Mouse (Mus musculus) limb, embryonic 10.5 days (tissue): ENCODE results near the gene Farsb. TPM values are rescaled to one million over a fixed set of nuclear protein-coding genes. Genes with fewer than 3 reads are reported as not detected.
"Not testable (repeated sequence)": the region's sequence is repeated elsewhere in the genome, so short reads cannot be mapped to it uniquely, and the experiment has no call there.

ENCODE experiments used
- DNase-seq: peaks from one replicate; pipeline ENCODE4 v3.0.0-alpha.2; 2017; ENCODE audit warnings: low spot score
- H3K27ac ChIP-seq: fragments of 300-500 bp; sonication (generic); 2 replicates; pipeline ENCODE4 v1.5.1; 2016; ENCODE audit warnings: mild to moderate bottlenecking
- H3K27me3 ChIP-seq: fragments of 300-500 bp; sonication (generic); 2 replicates; pipeline ENCODE4 v1.6.1; 2016; ENCODE audit warnings: low read depth, mild to moderate bottlenecking; ENCODE audit not compliant: poor library complexity, severe bottlenecking
- H3K36me3 ChIP-seq: fragments of 300-500 bp; sonication (generic); 2 replicates; pipeline ENCODE4 v1.6.1; 2016; ENCODE audit warnings: mild to moderate bottlenecking, moderate library complexity
- H3K4me1 ChIP-seq: fragments of 300-500 bp; sonication (generic); 2 replicates; pipeline ENCODE4 v1.6.1; 2016
- H3K4me3 ChIP-seq: fragments of 300-500 bp; sonication (generic); 2 replicates; pipeline ENCODE4 v1.5.1; 2016; ENCODE audit warnings: mild to moderate bottlenecking, moderate library complexity
- H3K9me3 ChIP-seq: fragments of 300-500 bp; sonication (generic); replicated peaks from 2 replicates; pipeline ENCODE4 v1.6.1; 2016; ENCODE audit warnings: mild to moderate bottlenecking
- WGBS: fragments of 180-500 bp; shearing (Covaris S2); methylation state at CpG from one replicate; pipeline ENCODE4 v1.1.7; 2016; 5-methylcytosine and 5-hydroxymethylcytosine counted together
- polyA plus RNA-seq: library from polyadenylated mRNA; unstranded; fragments of >200 nt; fragmentation: Nextera tagmentation; extraction: Ambion mirVana; gene quantifications from 2 replicates; pipeline ENCODE4 v1.2.1, GENCODE M21; 2016

The Farsb gene
- polyA plus RNA-seq, 1 experiment from 2014 or later: 154 TPM

GRCm38 (mm10) chr1:78512756-78513155 is 24.1 kb upstream of the Farsb start:
- H3K27me3 ChIP-seq: peaks cover 20% of the 10 kb centered on the region; the same call in 1 of the 2 replicates
- 82% methylated on average over 8 of the region's 8 CpGs for WGBS
- H3K36me3 ChIP-seq: no peaks in the 10 kb centered on the region
- H3K4me1 ChIP-seq: peaks cover 8% of the 10 kb centered on the region
- no peak overlapping the region for H3K4me3 ChIP-seq
- H3K27ac ChIP-seq: no peak overlapping the region
- no peaks in the 10 kb centered on the region for H3K9me3 ChIP-seq
- no peak for DNase-seq

DNA sequence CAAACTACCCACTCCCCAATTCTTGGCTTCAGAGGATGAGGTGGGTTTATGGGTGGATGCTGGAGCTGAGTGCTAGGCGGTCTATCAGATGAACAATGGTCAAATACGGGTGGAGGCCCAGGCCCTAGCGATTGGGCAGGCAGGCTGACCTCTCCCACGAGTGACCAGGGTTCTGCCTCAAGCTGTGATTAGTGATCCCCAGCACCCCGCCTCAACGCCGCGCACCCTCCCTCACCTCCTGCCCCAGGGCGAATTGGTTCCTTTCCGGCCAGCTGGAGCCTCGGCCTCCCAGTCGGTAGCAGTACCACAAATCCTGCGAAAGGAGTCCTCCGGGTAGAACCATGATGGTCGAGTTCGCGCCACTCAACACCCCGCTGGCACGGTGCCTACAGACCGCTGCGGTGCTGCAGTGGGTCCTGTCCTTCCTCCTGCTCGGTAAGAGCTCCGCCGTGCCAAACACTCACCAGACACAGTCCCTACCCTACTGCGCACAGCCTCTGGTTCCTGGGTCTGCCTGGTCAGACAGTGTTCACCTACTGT is 23.0 kb upstream of the Farsb start, which contains the start of gene BC035947:
Gene BC035947 (minus strand): TSS at position 538 of the 540 bp plus-strand sequence.
- Histone ChIP-seq H3K9me3 (no peaks in the 10 kb centered on the region), H3K4me1 (peaks cover 8% of the 10 kb centered on the region), H3K27me3 (peaks cover 20% of the 10 kb centered on the region; the same call in 1 of the 2 replicates), H3K4me3 (peak within 1 kb of the TSS; percentile 41), H3K27ac (peak within 1 kb of the TSS; percentile 47), H3K36me3 (no peaks in the 10 kb centered on the region)
- WGBS: 3% methylated on average over 25 of the region's 25 CpGs
- peak; percentile 59 for DNase-seq

DNA sequence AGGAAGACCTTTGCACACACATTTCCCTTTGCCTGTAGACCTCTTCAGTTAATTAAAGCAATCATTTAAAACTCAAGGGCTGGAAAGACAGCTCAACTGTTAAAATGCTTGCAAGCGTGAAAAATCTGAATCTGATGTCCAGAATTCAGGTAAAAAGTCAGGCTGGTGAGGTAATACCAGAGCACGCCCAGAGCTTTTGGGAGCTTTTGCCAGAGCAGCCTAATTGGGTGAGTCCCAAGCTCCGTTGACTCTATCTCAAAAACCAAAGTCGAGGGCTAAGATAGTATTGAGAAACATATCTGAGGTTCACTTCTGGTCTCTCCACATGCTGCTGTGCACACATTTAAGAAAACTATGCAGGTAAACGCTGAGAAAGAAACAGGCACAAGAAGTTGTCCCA is 22.2 kb upstream of the Farsb start, which contains the start of gene Mogat1:
Gene Mogat1 (plus strand): TSS at position 130 of the 400 bp plus-strand sequence.
- WGBS: 72% methylated on average over 5 of the region's 5 CpGs
- Histone ChIP-seq H3K4me1 (peaks cover 8% of the 10 kb centered on the region), H3K27ac (peak within 1 kb of the TSS; percentile 47), H3K9me3 (no peaks in the 10 kb centered on the region), H3K36me3 (no peaks in the 10 kb centered on the region), H3K27me3 (peaks cover 20% of the 10 kb centered on the region; the same call in 1 of the 2 replicates), H3K4me3 (peak within 1 kb of the TSS; percentile 41)
- no peak for DNase-seq

DNA sequence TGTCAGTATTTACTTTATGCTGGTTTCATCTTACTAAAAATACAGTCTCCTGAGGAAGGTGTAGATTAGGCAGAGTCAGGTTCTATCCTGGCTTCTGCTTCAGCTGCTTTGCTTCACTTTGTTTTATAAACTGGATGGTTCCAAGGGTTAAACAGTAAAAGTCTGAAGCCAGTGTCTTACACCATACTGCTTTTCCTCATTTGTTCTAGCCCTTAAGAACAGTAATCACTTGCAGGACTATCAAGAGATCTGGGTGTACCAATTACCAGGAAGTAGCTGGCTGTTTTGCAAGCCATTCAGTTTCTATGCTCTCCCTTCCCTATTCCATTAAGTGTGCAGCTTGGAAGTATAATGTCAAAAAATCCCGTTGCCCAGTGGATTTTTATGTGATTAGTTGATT is 18.4 kb upstream of the Farsb start:
- H3K9me3 ChIP-seq: no peaks in the 10 kb centered on the region
- H3K36me3 ChIP-seq: no peaks in the 10 kb centered on the region
- peaks cover 8% of the 10 kb centered on the region for H3K4me1 ChIP-seq
- H3K27ac ChIP-seq: no peak overlapping the region
- no peak overlapping the region for H3K4me3 ChIP-seq
- WGBS: 78% methylated on average over 1 of the region's 1 CpGs
- peaks cover 20% of the 10 kb centered on the region; the same call in 1 of the 2 replicates for H3K27me3 ChIP-seq
- DNase-seq: no peak

DNA sequence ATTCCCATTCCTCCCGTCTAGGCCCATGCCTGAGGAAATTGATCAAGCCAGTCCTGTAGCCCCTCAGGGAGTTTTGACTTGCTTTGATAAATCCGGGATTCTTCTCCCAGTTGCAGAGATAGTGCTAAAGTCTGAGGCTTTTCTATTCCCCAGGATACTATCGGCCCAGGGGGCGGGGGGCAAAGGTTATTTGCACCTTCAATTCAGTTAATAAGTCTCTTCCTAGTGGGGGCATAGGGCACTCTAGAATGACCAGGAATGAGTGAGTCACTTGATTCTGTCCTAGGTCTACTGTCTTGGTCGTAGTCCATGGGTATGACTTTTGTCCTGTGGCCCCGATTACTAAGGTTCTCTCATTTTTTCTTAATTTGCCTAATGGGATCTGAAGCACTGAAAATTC is 13.8 kb upstream of the Farsb start:
- no peak for DNase-seq
- Histone ChIP-seq H3K27me3 (no peaks in the 10 kb centered on the region), H3K4me1 (no peaks in the 10 kb centered on the region), H3K9me3 (no peaks in the 10 kb centered on the region), H3K4me3 (no peak overlapping the region), H3K27ac (no peak overlapping the region), H3K36me3 (no peaks in the 10 kb centered on the region)
- WGBS: 90% methylated on average over 6 of the region's 6 CpGs

GRCm38 (mm10) chr1:78501856-78502255 is 13.2 kb upstream of the Farsb start:
- DNase-seq, H3K36me3 ChIP-seq, H3K4me1 ChIP-seq, H3K9me3 ChIP-seq, H3K27ac ChIP-seq, H3K27me3 ChIP-seq, H3K4me3 ChIP-seq: not testable (repeated sequence)
- WGBS: 90% methylated on average over 12 of the region's 12 CpGs

DNA sequence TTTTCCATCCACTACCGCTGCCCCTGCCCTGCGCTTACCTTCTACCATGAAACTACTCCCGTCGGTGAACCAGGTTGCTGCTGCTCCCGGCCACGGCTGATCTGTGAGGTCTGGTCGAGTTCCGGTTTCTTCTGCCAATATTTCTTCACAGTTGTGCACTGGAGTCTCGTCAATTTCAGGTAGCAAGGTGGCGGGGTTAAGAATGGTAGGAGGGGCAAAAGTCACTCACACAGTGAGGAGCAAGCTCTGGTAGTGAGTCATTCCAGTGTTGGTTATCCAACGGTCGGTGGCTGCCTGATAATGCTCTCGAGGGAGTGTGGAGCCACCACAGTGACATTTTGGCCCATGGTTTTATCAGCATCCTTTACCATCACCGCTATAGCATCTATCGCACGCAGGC is 12.3 kb upstream of the Farsb start:
- Histone ChIP-seq H3K4me1 (no peaks in the 10 kb centered on the region), H3K27me3 (no peaks in the 10 kb centered on the region), H3K4me3 (no peak overlapping the region), H3K9me3 (no peaks in the 10 kb centered on the region), H3K27ac (no peak overlapping the region), H3K36me3 (no peaks in the 10 kb centered on the region)
- DNase-seq: no peak
- 91% methylated on average over 16 of the region's 16 CpGs for WGBS

DNA sequence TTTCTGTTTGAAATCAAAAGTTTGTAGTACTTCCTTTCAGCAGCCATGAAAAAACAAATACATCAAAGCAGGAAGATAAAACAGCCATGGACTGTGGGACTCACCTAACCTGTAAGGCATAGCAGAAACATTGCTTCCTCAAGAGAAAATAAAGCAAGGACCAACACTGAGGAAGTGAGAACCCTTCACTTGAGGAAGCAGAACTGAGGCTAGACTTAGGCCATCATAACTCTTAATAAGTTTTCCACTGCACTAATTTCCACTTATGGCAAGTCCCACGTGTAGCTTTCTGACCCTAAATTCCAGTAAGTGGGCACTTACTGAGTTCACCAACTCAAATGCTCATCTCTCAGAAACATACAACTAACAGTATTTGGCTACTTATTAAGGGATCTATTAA is 1.4 kb upstream of the Farsb start:
- Histone ChIP-seq H3K36me3 (peaks cover 6% of the 10 kb centered on the region; the same call in 1 of the 2 replicates), H3K27me3 (no peaks in the 10 kb centered on the region), H3K4me3 (no peak overlapping the region), H3K9me3 (no peaks in the 10 kb centered on the region), H3K27ac (no peak overlapping the region), H3K4me1 (peaks cover 18% of the 10 kb centered on the region)
- no peak for DNase-seq
- 81% methylated on average over 1 of the region's 1 CpGs for WGBS

DNA sequence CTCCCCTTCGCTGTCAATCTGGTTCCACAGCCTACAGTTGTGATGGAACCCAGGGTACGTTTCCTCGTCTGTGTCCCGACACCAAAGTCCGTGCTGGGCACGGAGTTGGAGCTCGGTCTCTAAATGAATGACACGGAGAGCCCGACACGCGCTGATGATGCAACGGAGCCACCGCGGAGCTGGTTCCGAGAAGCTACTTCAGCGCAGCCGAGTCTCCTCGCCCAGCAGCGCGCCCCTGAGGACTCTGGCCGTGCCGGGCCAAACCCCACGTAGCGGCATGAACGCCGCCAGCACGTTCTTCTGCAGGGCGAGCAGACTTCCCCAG is 308 bp downstream of the Farsb start:
- H3K36me3 ChIP-seq: peaks cover 6% of the 10 kb centered on the region; the same call in 1 of the 2 replicates
- WGBS: 0% methylated on average over 28 of the region's 28 CpGs
- H3K4me3 ChIP-seq: peak overlapping the region; percentile 98
- H3K9me3 ChIP-seq: no peaks in the 10 kb centered on the region
- H3K4me1 ChIP-seq: peaks cover 18% of the 10 kb centered on the region
- H3K27ac ChIP-seq: peak overlapping the region; percentile 96
- no peaks in the 10 kb centered on the region for H3K27me3 ChIP-seq
- DNase-seq: no peak

- 83% methylated on average over 2 of the region's 2 CpGs for WGBS
- Histone ChIP-seq H3K4me3 (no peak overlapping the region), H3K36me3 (peaks cover 23% of the 10 kb centered on the region), H3K27ac (no peak overlapping the region), H3K27me3 (no peaks in the 10 kb centered on the region), H3K4me1 (peaks cover 13% of the 10 kb centered on the region), H3K9me3 (no peaks in the 10 kb centered on the region)
- DNase-seq: no peak
Observed at GRCm38 (mm10) chr1:78484361-78484760, 4.3 kb downstream of the Farsb start.

- Histone ChIP-seq H3K4me3 (no peak overlapping the region), H3K27me3 (no peaks in the 10 kb centered on the region), H3K9me3 (no peaks in the 10 kb centered on the region), H3K27ac (no peak overlapping the region), H3K4me1 (peaks cover 12% of the 10 kb centered on the region), H3K36me3 (peaks cover 28% of the 10 kb centered on the region)
- DNase-seq: no peak
- WGBS: 99% methylated on average over 3 of the region's 3 CpGs
Observed at GRCm38 (mm10) chr1:78483430-78483829, 5.3 kb downstream of the Farsb start.

DNA sequence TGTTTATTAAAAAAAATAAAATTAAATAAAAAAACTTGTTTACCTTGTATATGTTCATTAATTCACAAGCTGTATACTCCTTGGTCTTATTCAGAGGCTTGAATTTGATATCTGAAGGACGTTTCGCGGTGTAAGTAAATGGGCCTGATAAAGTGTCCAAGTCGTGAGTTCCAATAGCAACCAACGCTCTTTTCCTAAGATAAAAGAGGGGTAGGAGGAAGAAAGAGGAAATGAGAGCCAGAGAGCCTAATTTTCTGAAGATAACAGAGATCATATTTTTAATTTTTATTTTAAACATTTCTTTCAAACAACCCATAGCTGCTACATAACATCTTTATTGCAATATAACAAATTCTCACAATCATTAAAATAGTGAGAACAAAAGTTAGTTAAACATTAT is 16.3 kb downstream of the Farsb start:
- H3K36me3 ChIP-seq: peaks cover 74% of the 10 kb centered on the region
- no peaks in the 10 kb centered on the region for H3K9me3 ChIP-seq
- 97% methylated on average over 5 of the region's 5 CpGs for WGBS
- H3K4me3 ChIP-seq: no peak overlapping the region
- H3K27me3 ChIP-seq: no peaks in the 10 kb centered on the region
- no peaks in the 10 kb centered on the region for H3K4me1 ChIP-seq
- no peak overlapping the region for H3K27ac ChIP-seq
- no peak for DNase-seq

GRCm38 (mm10) chr1:78454659-78455058 is 34.0 kb downstream of the Farsb start:
- Histone ChIP-seq H3K27me3 (no peaks in the 10 kb centered on the region), H3K4me3 (no peak overlapping the region), H3K27ac (no peak overlapping the region), H3K9me3 (no peaks in the 10 kb centered on the region), H3K36me3 (peaks cover 86% of the 10 kb centered on the region), H3K4me1 (no peaks in the 10 kb centered on the region)
- 46% methylated on average over 7 of the region's 7 CpGs for WGBS
- peak; percentile 51 for DNase-seq

DNA sequence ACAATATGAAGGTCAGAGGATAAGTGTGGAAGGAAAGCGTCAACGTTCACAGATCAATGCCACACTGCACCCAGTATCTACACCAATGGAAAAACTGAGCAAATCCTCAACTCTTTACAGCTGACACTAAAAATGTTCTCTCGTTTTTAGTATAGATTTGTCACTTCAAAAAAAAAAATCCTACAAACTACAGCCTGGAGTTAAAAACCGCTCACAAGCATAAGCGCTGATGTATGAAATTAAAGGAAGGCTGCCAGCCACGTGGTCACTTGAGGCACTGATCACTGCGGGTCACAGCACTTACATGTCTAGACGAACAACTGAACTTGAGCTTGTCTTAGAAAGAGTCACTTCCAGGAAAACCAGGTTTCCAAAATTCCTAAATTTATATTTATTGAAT is 34.8 kb downstream of the Farsb start:
- 95% methylated on average over 8 of the region's 8 CpGs for WGBS
- Histone ChIP-seq H3K27ac (no peak overlapping the region), H3K36me3 (peaks cover 80% of the 10 kb centered on the region), H3K9me3 (no peaks in the 10 kb centered on the region), H3K4me1 (no peaks in the 10 kb centered on the region), H3K27me3 (no peaks in the 10 kb centered on the region), H3K4me3 (no peak overlapping the region)
- no peak for DNase-seq
